Mouse (Mus musculus): ENCODE measurements at regions not wholly inside any gene's neighbourhood (a gene's known extent, or its start where the extent isn't known, plus 50 kb on each side); places are given as distances from the start of the nearest gene placed in this dataset.

GRCm38 (mm10) chr9:120814286-120814685, 114.7 kb upstream of the Ctnnb1 start:
- Histone ChIP-seq H3K4me2 (replicated peaks; ENCODE audit: low read depth, low read length) (no peak overlapping the region), H3K4me3 (ENCODE audit: low read length) (no peak overlapping the region), H3K36me3 (ENCODE audit: control insufficient read depth, insufficient read depth, low read length) (no peaks in the 10 kb centered on the region), H3K27ac (ENCODE audit: low read depth, low read length) (no peak overlapping the region), H3K4me1 (ENCODE audit: control insufficient read depth, insufficient read depth, low read length) (peaks cover 12% of the 10 kb centered on the region; the same call in 1 of the 2 replicates), H3K9ac (ENCODE audit: low read depth, low read length) (no peak overlapping the region), H3K27me3 (ENCODE audit: control insufficient read depth, insufficient read depth, low read length) (no peaks in the 10 kb centered on the region), H3K9me3 (ENCODE audit: control insufficient read depth, low read length) (no peaks in the 10 kb centered on the region)
- no peak for ATAC-seq (ENCODE audit: low FRiP score, low TSS enrichment)
- 45% methylated on average over 4 of the region's 4 CpGs for WGBS

GRCm38 (mm10) chr9:120818726-120819317, 110.2 kb upstream of the Ctnnb1 start:
- no peak overlapping the region for H3K4me3 ChIP-seq (ENCODE audit: low read length)
- no peaks in the 10 kb centered on the region for H3K27me3 ChIP-seq (ENCODE audit: control insufficient read depth, insufficient read depth, low read length)
- no peaks in the 10 kb centered on the region for H3K9me3 ChIP-seq (ENCODE audit: control insufficient read depth, low read length)
- H3K4me2 ChIP-seq (replicated peaks; ENCODE audit: low read depth, low read length): no peak overlapping the region
- ATAC-seq (ENCODE audit: low FRiP score, low TSS enrichment): no peak
- H3K4me1 ChIP-seq (ENCODE audit: control insufficient read depth, insufficient read depth, low read length): peaks cover 5% of the 10 kb centered on the region; the same call in 1 of the 2 replicates
- no peaks in the 10 kb centered on the region for H3K36me3 ChIP-seq (ENCODE audit: control insufficient read depth, insufficient read depth, low read length)
- H3K9ac ChIP-seq (ENCODE audit: low read depth, low read length): no peak overlapping the region
- H3K27ac ChIP-seq (ENCODE audit: low read depth, low read length): no peak overlapping the region
- 88% methylated on average over 22 of the region's 22 CpGs for WGBS

- Histone ChIP-seq H3K4me3 (ENCODE audit: low read length) (no peak overlapping the region), H3K27ac (ENCODE audit: low read depth, low read length) (no peak overlapping the region), H3K36me3 (ENCODE audit: control insufficient read depth, insufficient read depth, low read length) (no peaks in the 10 kb centered on the region), H3K4me1 (ENCODE audit: control insufficient read depth, insufficient read depth, low read length) (no peaks in the 10 kb centered on the region), H3K9me3 (ENCODE audit: control insufficient read depth, low read length) (no peaks in the 10 kb centered on the region), H3K4me2 (replicated peaks; ENCODE audit: low read depth, low read length) (no peak overlapping the region), H3K9ac (ENCODE audit: low read depth, low read length) (no peak overlapping the region), H3K27me3 (ENCODE audit: control insufficient read depth, insufficient read depth, low read length) (no peaks in the 10 kb centered on the region; the same call in 1 of the 2 replicates)
- WGBS: 87% methylated on average over 6 of the region's 6 CpGs
- no peak for ATAC-seq (ENCODE audit: low FRiP score, low TSS enrichment)
These were observed 108.1 kb upstream of the Ctnnb1 start for GRCm38 (mm10) chr9:120820892-120821291.

GRCm38 (mm10) chr9:120823397-120823796, 105.6 kb upstream of the Ctnnb1 start:
- Histone ChIP-seq H3K9me3 (ENCODE audit: control insufficient read depth, low read length) (no peaks in the 10 kb centered on the region), H3K9ac (ENCODE audit: low read depth, low read length) (no peak overlapping the region), H3K27me3 (ENCODE audit: control insufficient read depth, insufficient read depth, low read length) (no peaks in the 10 kb centered on the region; the same call in 1 of the 2 replicates), H3K4me2 (replicated peaks; ENCODE audit: low read depth, low read length) (no peak overlapping the region), H3K36me3 (ENCODE audit: control insufficient read depth, insufficient read depth, low read length) (no peaks in the 10 kb centered on the region), H3K4me1 (ENCODE audit: control insufficient read depth, insufficient read depth, low read length) (peaks cover 6% of the 10 kb centered on the region), H3K27ac (ENCODE audit: low read depth, low read length) (no peak overlapping the region), H3K4me3 (ENCODE audit: low read length) (no peak overlapping the region)
- ATAC-seq (ENCODE audit: low FRiP score, low TSS enrichment): no peak
- 82% methylated on average over 6 of the region's 6 CpGs for WGBS

GRCm38 (mm10) chr9:120826266-120826665, 102.8 kb upstream of the Ctnnb1 start:
- H3K27ac ChIP-seq (ENCODE audit: low read depth, low read length): peak overlapping the region; percentile 30; the same call in 1 of the 2 replicates
- H3K27me3 ChIP-seq (ENCODE audit: control insufficient read depth, insufficient read depth, low read length): no peaks in the 10 kb centered on the region; the same call in 1 of the 2 replicates
- peaks cover 6% of the 10 kb centered on the region for H3K4me1 ChIP-seq (ENCODE audit: control insufficient read depth, insufficient read depth, low read length)
- H3K9me3 ChIP-seq (ENCODE audit: control insufficient read depth, low read length): no peaks in the 10 kb centered on the region
- no peaks in the 10 kb centered on the region for H3K36me3 ChIP-seq (ENCODE audit: control insufficient read depth, insufficient read depth, low read length)
- 0 out of 2 replicates have a peak overlapping the region, but pooled peaks have one; percentile 12 for H3K9ac ChIP-seq (ENCODE audit: low read depth, low read length)
- ATAC-seq (ENCODE audit: low FRiP score, low TSS enrichment): peak; percentile 52; the same call in 1 of the 2 replicates
- H3K4me3 ChIP-seq (ENCODE audit: low read length): no peak overlapping the region
- no peak overlapping the region for H3K4me2 ChIP-seq (replicated peaks; ENCODE audit: low read depth, low read length)
- 18% methylated on average over 4 of the region's 4 CpGs for WGBS

GRCm38 (mm10) chr9:120830526-120830925, 98.5 kb upstream of the Ctnnb1 start:
- no peak for ATAC-seq (ENCODE audit: low FRiP score, low TSS enrichment)
- H3K36me3 ChIP-seq (ENCODE audit: control insufficient read depth, insufficient read depth, low read length): no peaks in the 10 kb centered on the region
- H3K9ac ChIP-seq (ENCODE audit: low read depth, low read length): no peak overlapping the region
- H3K4me1 ChIP-seq (ENCODE audit: control insufficient read depth, insufficient read depth, low read length): peaks cover 6% of the 10 kb centered on the region
- H3K4me3 ChIP-seq (ENCODE audit: low read length): no peak overlapping the region
- H3K9me3 ChIP-seq (ENCODE audit: control insufficient read depth, low read length): no peaks in the 10 kb centered on the region
- no peak overlapping the region for H3K4me2 ChIP-seq (replicated peaks; ENCODE audit: low read depth, low read length)
- no peaks in the 10 kb centered on the region for H3K27me3 ChIP-seq (ENCODE audit: control insufficient read depth, insufficient read depth, low read length)
- no peak overlapping the region for H3K27ac ChIP-seq (ENCODE audit: low read depth, low read length)
- WGBS: 70% methylated on average over 5 of the region's 5 CpGs

- Histone ChIP-seq H3K36me3 (ENCODE audit: control insufficient read depth, insufficient read depth, low read length) (no peaks in the 10 kb centered on the region), H3K27ac (ENCODE audit: low read depth, low read length) (no peak overlapping the region), H3K4me3 (ENCODE audit: low read length) (no peak overlapping the region), H3K27me3 (ENCODE audit: control insufficient read depth, insufficient read depth, low read length) (no peaks in the 10 kb centered on the region), H3K9ac (ENCODE audit: low read depth, low read length) (no peak overlapping the region), H3K9me3 (ENCODE audit: control insufficient read depth, low read length) (no peaks in the 10 kb centered on the region), H3K4me1 (ENCODE audit: control insufficient read depth, insufficient read depth, low read length) (no peaks in the 10 kb centered on the region), H3K4me2 (replicated peaks; ENCODE audit: low read depth, low read length) (no peak overlapping the region)
- no peak for ATAC-seq (ENCODE audit: low FRiP score, low TSS enrichment)
- WGBS: 82% methylated on average over 9 of the region's 9 CpGs
These were observed 94.8 kb upstream of the Ctnnb1 start for GRCm38 (mm10) chr9:120834166-120834565.

GRCm38 (mm10) chr9:120835621-120836020, 93.4 kb upstream of the Ctnnb1 start:
- Histone ChIP-seq H3K4me3 (ENCODE audit: low read length) (no peak overlapping the region), H3K4me1 (ENCODE audit: control insufficient read depth, insufficient read depth, low read length) (no peaks in the 10 kb centered on the region), H3K4me2 (replicated peaks; ENCODE audit: low read depth, low read length) (no peak overlapping the region), H3K9ac (ENCODE audit: low read depth, low read length) (no peak overlapping the region), H3K27me3 (ENCODE audit: control insufficient read depth, insufficient read depth, low read length) (no peaks in the 10 kb centered on the region), H3K9me3 (ENCODE audit: control insufficient read depth, low read length) (no peaks in the 10 kb centered on the region), H3K36me3 (ENCODE audit: control insufficient read depth, insufficient read depth, low read length) (no peaks in the 10 kb centered on the region), H3K27ac (ENCODE audit: low read depth, low read length) (no peak overlapping the region)
- ATAC-seq (ENCODE audit: low FRiP score, low TSS enrichment): no peak
- 97% methylated on average over 4 of the region's 4 CpGs for WGBS

- H3K4me3 ChIP-seq (ENCODE audit: low read length): no peak overlapping the region
- no peaks in the 10 kb centered on the region for H3K36me3 ChIP-seq (ENCODE audit: control insufficient read depth, insufficient read depth, low read length)
- ATAC-seq (ENCODE audit: low FRiP score, low TSS enrichment): no peak
- 87% methylated on average over 8 of the region's 8 CpGs for WGBS
- H3K27me3 ChIP-seq (ENCODE audit: control insufficient read depth, insufficient read depth, low read length): no peaks in the 10 kb centered on the region
- no peaks in the 10 kb centered on the region for H3K4me1 ChIP-seq (ENCODE audit: control insufficient read depth, insufficient read depth, low read length)
- no peak overlapping the region for H3K4me2 ChIP-seq (replicated peaks; ENCODE audit: low read depth, low read length)
- no peak overlapping the region for H3K9ac ChIP-seq (ENCODE audit: low read depth, low read length)
- H3K27ac ChIP-seq (ENCODE audit: low read depth, low read length): no peak overlapping the region
- H3K9me3 ChIP-seq (ENCODE audit: control insufficient read depth, low read length): no peaks in the 10 kb centered on the region
These were observed 91.4 kb upstream of the Ctnnb1 start for GRCm38 (mm10) chr9:120837431-120838150.

Measured in kidney, embryonic 14.5 days (tissue).